8 mouse cellular contexts compared by ENCODE assay signal in the genomic region with DNA sequence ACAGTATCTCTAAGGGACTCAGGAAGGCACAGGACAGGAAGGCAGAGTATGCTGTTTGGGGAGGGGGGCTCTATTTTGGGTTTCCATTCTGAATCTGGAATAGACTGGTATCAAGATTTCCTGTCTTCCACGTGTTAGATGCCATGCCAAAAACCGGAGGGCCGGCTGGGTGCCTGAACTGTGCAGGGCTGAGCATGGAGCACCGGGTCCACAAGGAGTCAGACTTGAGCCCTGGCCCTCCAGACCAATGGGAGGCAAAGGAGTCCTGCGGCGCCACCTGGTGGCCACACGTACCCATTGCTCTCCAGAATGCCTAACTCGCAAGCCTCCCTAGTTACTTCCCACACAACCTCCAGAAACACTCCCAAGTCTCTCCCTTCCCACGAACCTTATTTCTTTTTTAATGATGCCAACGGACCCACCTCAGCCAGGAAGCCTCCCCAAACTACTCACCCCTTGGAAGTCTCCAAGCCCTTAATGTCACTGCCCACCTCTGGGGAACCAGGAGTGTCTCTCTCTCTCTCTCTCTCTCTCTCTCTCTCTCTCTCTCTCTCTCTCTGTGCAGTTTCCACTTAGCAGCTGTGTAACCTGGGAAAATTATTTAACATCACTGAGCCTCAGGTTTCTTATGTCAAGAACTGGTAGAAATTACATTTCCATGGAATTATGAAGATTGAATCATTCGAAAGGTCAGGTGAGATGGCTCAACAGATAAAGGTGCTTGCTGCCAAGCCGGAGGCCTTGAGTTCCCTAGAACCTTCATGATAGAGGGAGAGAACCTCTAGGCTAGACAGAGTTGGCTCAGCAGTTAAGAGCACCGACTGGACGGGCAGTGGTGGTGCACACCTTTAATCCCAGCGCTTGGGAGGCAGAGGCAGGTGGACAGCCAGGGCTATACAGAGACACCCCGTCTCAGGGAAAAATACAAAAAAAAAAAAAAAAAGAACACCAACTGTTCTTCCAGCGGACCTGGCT. TPM values are rescaled to one million over a fixed set of nuclear protein-coding genes. Genes with fewer than 3 reads are reported as not detected.
A peak's percentile ranks its signal among the peaks of the same experiment; 100 is the strongest.
DNase-seq lines count a peak whose midpoint lies in the region; ATAC-seq and TF ChIP-seq lines count a peak whose summit lies in the region.

No protein-coding gene starts in this region.

- peaks cover 83% of the 10 kb centered on the region for H3K4me1 ChIP-seq in E14TG2a.4 (replicated peaks; ENCODE audit: low read depth, low read length)
- peaks cover 31% of the 10 kb centered on the region for H3K4me1 ChIP-seq in forebrain, embryonic 14.5 days (ENCODE audit: control insufficient read depth, insufficient read depth, low read length)
- 0 out of 2 replicates have a peak, but pooled peaks cover 11% of the 10 kb centered on the region for H3K4me1 ChIP-seq in lung, embryonic 14.5 days (ENCODE audit: insufficient read depth)
- peaks cover 22% of the 10 kb centered on the region for H3K4me1 ChIP-seq in olfactory bulb, adult 2 months (ENCODE audit: control insufficient read depth, insufficient read depth, low read length)

- H3K9me3 ChIP-seq in E14TG2a.4 (ENCODE audit: low read length): no peaks in the 10 kb centered on the region
- H3K9me3 ChIP-seq in forebrain, embryonic 14.5 days (replicated peaks; ENCODE audit: control insufficient read depth, low read length): no peaks in the 10 kb centered on the region
- H3K9me3 ChIP-seq in lung, embryonic 14.5 days (ENCODE audit: low read depth, low read length): no peaks in the 10 kb centered on the region

- H3K9ac ChIP-seq in forebrain, embryonic 14.5 days (ENCODE audit: low read length): 0 out of 2 replicates have a peak overlapping the region, but pooled peaks have one; percentile 5
- H3K9ac ChIP-seq in lung, embryonic 14.5 days: peak overlapping the region; percentile 21; the same call in 1 of the 2 replicates

- peak overlapping the region; percentile 34 for H3K4me2 ChIP-seq in forebrain, embryonic 14.5 days (ENCODE audit: low read length)
- 0 out of 2 replicates have a peak overlapping the region, but pooled peaks have one; percentile 10 for H3K4me2 ChIP-seq in lung, embryonic 14.5 days

- 32% methylated on average over 17 of the region's 17 CpGs for WGBS in forebrain, embryonic 14.5 days
- 29% methylated on average over 17 of the region's 17 CpGs for WGBS in lung, embryonic 14.5 days
- WGBS in olfactory bulb, adult 2 months: 33% methylated on average over 17 of the region's 17 CpGs

- H3K27ac ChIP-seq in forebrain, embryonic 14.5 days (ENCODE audit: low read depth, low read length): no peak overlapping the region
- no peak overlapping the region for H3K27ac ChIP-seq in lung, embryonic 14.5 days (ENCODE audit: low read depth)
- H3K27ac ChIP-seq in olfactory bulb, adult 2 months (ENCODE audit: insufficient read depth, low read depth, low read length): no peak overlapping the region

- peak overlapping the region; percentile 18 for H3K4me3 ChIP-seq in E14TG2a.4 (replicated peaks; ENCODE audit: low read length)
- no peak overlapping the region for H3K4me3 ChIP-seq in forebrain, embryonic 14.5 days (ENCODE audit: low read depth, low read length)
- no peak overlapping the region; the same call in 1 of the 2 replicates for H3K4me3 ChIP-seq in lung, embryonic 14.5 days (ENCODE audit: low read depth, low read length)
- no peak overlapping the region for H3K4me3 ChIP-seq in olfactory bulb, adult 2 months (ENCODE audit: insufficient read depth, low read depth, low read length)

- peak; percentile 86 for DNase-seq in c-Kit-positive CD71-positive TER-119-positive erythroid progenitor cells, embryonic 14.5 days (ENCODE audit: low spot score)
- DNase-seq in forebrain, embryonic 14.5 days (ENCODE audit: low spot score): peak; percentile 90
- DNase-seq in heart, postnatal 14 days: peak; percentile 87 to 91
- peak; percentile 64 to 81 for DNase-seq in layer of hippocampus, adult 18-20 months (ENCODE audit: low spot score in 2 of 2)
- peak; percentile 97 for DNase-seq in lung, embryonic 14.5 days
- DNase-seq in thymus, adult 18-20 months: peak; percentile 62 to 63

- H3K27me3 ChIP-seq in E14TG2a.4 (ENCODE audit: insufficient read depth, low read length): no peaks in the 10 kb centered on the region
- no peaks in the 10 kb centered on the region for H3K27me3 ChIP-seq in forebrain, embryonic 14.5 days (replicated peaks; ENCODE audit: control insufficient read depth, insufficient read depth, low read length)
- H3K27me3 ChIP-seq in lung, embryonic 14.5 days (ENCODE audit: insufficient read depth, low read length): no peaks in the 10 kb centered on the region

- intact Hi-C loops in heart, postnatal 14 days (cut with DNase I): loop anchor here (1.0 kb wide), 1 partner anchor 42 kb away; no protein-coding TSS in a partner anchor

- ATAC-seq in forebrain, embryonic 14.5 days: peak; percentile 65
- ATAC-seq in lung, embryonic 14.5 days (ENCODE audit: insufficient read depth): peak; percentile 85

- TF ChIP-seq CTCF in E14TG2a.4 (conservative IDR thresholded peaks at IDR 0.05; ENCODE audit: low read length): peak; percentile 86
- peak; percentile 99 for TF ChIP-seq CTCF in lung, embryonic 14.5 days (IDR thresholded peaks at IDR 0.05; ENCODE audit: low read depth)
- peak; percentile 99 for TF ChIP-seq CTCF in olfactory bulb, adult 2 months (IDR thresholded peaks at IDR 0.05; ENCODE audit: insufficient read depth, low read depth, low read length)

- no peak for TF ChIP-seq POLR2A in olfactory bulb, adult 2 months (IDR thresholded peaks at IDR 0.05; ENCODE audit: insufficient read depth, low read depth, low read length)

- peaks cover 71% of the 10 kb centered on the region for H3K36me3 ChIP-seq in E14TG2a.4 (ENCODE audit: insufficient read depth, low read length)
- H3K36me3 ChIP-seq in forebrain, embryonic 14.5 days (ENCODE audit: control insufficient read depth, insufficient read depth, low read length): peaks cover 30% of the 10 kb centered on the region
- peaks cover 21% of the 10 kb centered on the region for H3K36me3 ChIP-seq in lung, embryonic 14.5 days (ENCODE audit: insufficient read depth)

RNA-seq across cellular contexts. Expression of a gene that starts 5.8 kb away (rescaled TPM):
- 48.8 and 50.1 TPM in 2 replicates for polyA plus RNA-seq in forebrain, embryonic 14.5 days (2014; fragmentation: Nextera tagmentation; extraction: Ambion mirVana)
- 1 to 10 TPM in 1 of 2 experiments, under 1 TPM in 1; 0.81 to 2.0 TPM for total RNA-seq in heart, postnatal 14 days (2021)
- 1 to 10 TPM; 2.0 to 2.2 TPM for total RNA-seq in layer of hippocampus, adult 18-20 months (2021)
- 25.0 and 25.4 TPM in 2 replicates for polyA plus RNA-seq in lung, embryonic 14.5 days (2014; fragmentation: Nextera tagmentation; extraction: Ambion mirVana)
- polyA plus RNA-seq in olfactory bulb, adult 2 months (2012; ENCODE audit: insufficient read depth, insufficient read length, low replicate concordance, missing spikeins): not detected in 2 replicates

RNA-seq across cellular contexts. Expression of a gene that starts 16.7 kb away (rescaled TPM):
- 18.0 and 28.5 TPM in 2 replicates for polyA plus RNA-seq in forebrain, embryonic 14.5 days (2014; fragmentation: Nextera tagmentation; extraction: Ambion mirVana)
- 100 to 1,000 TPM; 128 TPM for total RNA-seq in heart, postnatal 14 days (2021)
- total RNA-seq in layer of hippocampus, adult 18-20 months (2021): 10 to 100 TPM; 36.5 to 40.2 TPM
- 70.0 TPM in 2 replicates for polyA plus RNA-seq in lung, embryonic 14.5 days (2014; fragmentation: Nextera tagmentation; extraction: Ambion mirVana)
- not detected in 2 replicates for polyA plus RNA-seq in olfactory bulb, adult 2 months (2012; ENCODE audit: insufficient read depth, insufficient read length, low replicate concordance, missing spikeins)

RNA-seq across cellular contexts. Expression of a gene that starts 21.7 kb away (rescaled TPM):
- polyA plus RNA-seq in forebrain, embryonic 14.5 days (2014; fragmentation: Nextera tagmentation; extraction: Ambion mirVana): not detected in 2 replicates
- under 1 TPM in 1 of 2 experiments, not detected in 1; 0.33 TPM for total RNA-seq in heart, postnatal 14 days (2021)
- not detected for total RNA-seq in layer of hippocampus, adult 18-20 months (2021)
- 21.3 and 22.1 TPM in 2 replicates for polyA plus RNA-seq in lung, embryonic 14.5 days (2014; fragmentation: Nextera tagmentation; extraction: Ambion mirVana)
- polyA plus RNA-seq in olfactory bulb, adult 2 months (2012; ENCODE audit: insufficient read depth, insufficient read length, low replicate concordance, missing spikeins): not detected in 2 replicates

RNA-seq across cellular contexts. Expression of a gene that starts 26.4 kb away (rescaled TPM):
- polyA plus RNA-seq in forebrain, embryonic 14.5 days (2014; fragmentation: Nextera tagmentation; extraction: Ambion mirVana): 107 and 122 TPM in 2 replicates
- total RNA-seq in heart, postnatal 14 days (2021): 10 to 100 TPM; 77.7 TPM
- total RNA-seq in layer of hippocampus, adult 18-20 months (2021): 100 to 1,000 TPM; 112 to 113 TPM
- polyA plus RNA-seq in lung, embryonic 14.5 days (2014; fragmentation: Nextera tagmentation; extraction: Ambion mirVana): 77.6 and 93.9 TPM in 2 replicates
- 853 TPM in 1 of 2 replicates, not detected in the other for polyA plus RNA-seq in olfactory bulb, adult 2 months (2012; ENCODE audit: insufficient read depth, insufficient read length, low replicate concordance, missing spikeins)

RNA-seq across cellular contexts. Expression of a gene that starts 27.1 kb away (rescaled TPM):
- polyA plus RNA-seq in forebrain, embryonic 14.5 days (2014; fragmentation: Nextera tagmentation; extraction: Ambion mirVana): 40.5 and 43.3 TPM in 2 replicates
- total RNA-seq in heart, postnatal 14 days (2021): 10 to 100 TPM; 55.4 to 60.0 TPM
- 100 to 1,000 TPM; 118 to 122 TPM for total RNA-seq in layer of hippocampus, adult 18-20 months (2021)
- 64.9 and 68.5 TPM in 2 replicates for polyA plus RNA-seq in lung, embryonic 14.5 days (2014; fragmentation: Nextera tagmentation; extraction: Ambion mirVana)
- polyA plus RNA-seq in olfactory bulb, adult 2 months (2012; ENCODE audit: insufficient read depth, insufficient read length, low replicate concordance, missing spikeins): 138 TPM in 1 of 2 replicates, not detected in the other

Comparison
In these comparisons a context has a peak if more than half of its experiments do, and no peak if none do; other contexts are left out.
1. RNA of a gene that starts 16.7 kb away (polyA plus RNA-seq): 70.0 TPM in lung, embryonic 14.5 days and 18.0 to 28.5 TPM in forebrain, embryonic 14.5 days; not detected in olfactory bulb, adult 2 months; every median in the first group is over 10 times any median in the second.
2. RNA of a gene that starts 21.7 kb away (polyA plus RNA-seq): 21.3 to 22.1 TPM in lung, embryonic 14.5 days; not detected in forebrain, embryonic 14.5 days and not detected in olfactory bulb, adult 2 months; every median in the first group is over 10 times any median in the second.
3. Peak in every context shown above with its lines, with median percentiles within 50 percentile points of each other: CTCF ChIP-seq and DNase-seq.